Mouse (Mus musculus) hindbrain, embryonic 15.5 days (tissue): ENCODE results near the gene Olfr56. TPM values are rescaled to one million over a fixed set of nuclear protein-coding genes. Genes with fewer than 3 reads are reported as not detected.
"Not testable (repeated sequence)": the region's sequence is repeated elsewhere in the genome, so short reads cannot be mapped to it uniquely, and the experiment has no call there.

ENCODE experiments used
- ATAC-seq: fragments of 200-750 bp; cut with Nextera tagmentation; 2 replicates; pipeline ENCODE4 v1.8.0; 2017; ENCODE audit warnings: low read depth, moderate number of reproducible peaks, moderate TSS enrichment; ENCODE audit not compliant: low FRiP score
- H3K27ac ChIP-seq: fragments of 300-500 bp; sonication (generic); replicated peaks from 2 replicates; pipeline ENCODE4 v1.5.1; 2015; ENCODE audit warnings: mild to moderate bottlenecking, inconsistent platforms
- H3K27me3 ChIP-seq: fragments of 300-500 bp; sonication (generic); 2 replicates; pipeline ENCODE4 v1.6.1; 2015; ENCODE audit warnings: control low read depth, inconsistent platforms
- H3K36me3 ChIP-seq: fragments of 300-500 bp; sonication (generic); 2 replicates; pipeline ENCODE4 v1.6.1; 2015; ENCODE audit warnings: control low read depth, inconsistent platforms
- H3K4me1 ChIP-seq: fragments of 300-500 bp; sonication (generic); replicated peaks from 2 replicates; pipeline ENCODE4 v1.6.1; 2015; ENCODE audit warnings: control low read depth, inconsistent platforms
- H3K4me2 ChIP-seq: fragments of 300-500 bp; sonication (generic); 2 replicates; pipeline ENCODE4 v1.6.1; 2015; ENCODE audit warnings: moderate library complexity, mild to moderate bottlenecking, inconsistent platforms
- H3K4me3 ChIP-seq: fragments of 300-500 bp; sonication (generic); 2 replicates; pipeline ENCODE4 v1.5.1; 2015; ENCODE audit warnings: mild to moderate bottlenecking, inconsistent platforms
- H3K9ac ChIP-seq: fragments of 300-500 bp; sonication (generic); 2 replicates; pipeline ENCODE4 v1.6.1; 2015; ENCODE audit warnings: inconsistent platforms
- H3K9me3 ChIP-seq: fragments of 300-500 bp; sonication (generic); 2 replicates; pipeline ENCODE4 v1.6.1; 2016; ENCODE audit warnings: control low read depth, inconsistent platforms
- WGBS: fragments of 180-500 bp; shearing (Covaris S2); methylation state at CpG from one replicate; pipeline ENCODE4 v1.1.7; 2015; 5-methylcytosine and 5-hydroxymethylcytosine counted together
- polyA plus RNA-seq: library from polyadenylated mRNA; unstranded; fragments of >200 nt; fragmentation: Nextera tagmentation; extraction: Ambion mirVana; gene quantifications from 2 replicates; pipeline ENCODE4 v1.2.1, GENCODE M21; 2015

The Olfr56 gene
- polyA plus RNA-seq, 1 experiment from 2014 or later = not detected

- H3K27ac ChIP-seq, ATAC-seq, H3K9ac ChIP-seq, H3K36me3 ChIP-seq, H3K4me1 ChIP-seq, H3K9me3 ChIP-seq, H3K4me2 ChIP-seq, H3K27me3 ChIP-seq, H3K4me3 ChIP-seq: not testable (repeated sequence)
- 89% methylated on average over 5 of the region's 5 CpGs for WGBS
These were observed 85.2 kb downstream of the Olfr56 start, which contains the start of gene Tgtp2 for GRCm38 (mm10) chr11:49063713-49064469. Gene Tgtp2 (minus strand): TSS chr11:49064206.

- no peak overlapping the region for H3K4me3 ChIP-seq
These were observed 89.7 kb downstream of the Olfr56 start for GRCm38 (mm10) chr11:49068358-49068757.

GRCm38 (mm10) chr11:49076001-49076757 lies 97.5 kb downstream of the Olfr56 start, which contains the start of gene Ifi47:
Gene Ifi47 (plus strand): TSS chr11:49076587.
- not testable (repeated sequence) for H3K4me2 ChIP-seq, H3K36me3 ChIP-seq, H3K9me3 ChIP-seq, H3K9ac ChIP-seq, H3K4me3 ChIP-seq, H3K27me3 ChIP-seq, ATAC-seq, H3K4me1 ChIP-seq, H3K27ac ChIP-seq
- 86% methylated on average over 6 of the region's 6 CpGs for WGBS

More at GRCm38 (mm10) chr11:49068358-49068757, 89.7 kb downstream of the Olfr56 start:
- H3K9ac ChIP-seq = no peak overlapping the region
- no peaks in the 10 kb centered on the region for H3K4me1 ChIP-seq
- H3K9me3 ChIP-seq = no peaks in the 10 kb centered on the region
- H3K4me2 ChIP-seq = no peak overlapping the region
- WGBS = 93% methylated on average over 1 of the region's 1 CpGs
- no peaks in the 10 kb centered on the region for H3K27me3 ChIP-seq
- no peaks in the 10 kb centered on the region for H3K36me3 ChIP-seq
- ATAC-seq = no peak
- H3K27ac ChIP-seq = no peak overlapping the region

GRCm38 (mm10) chr11:49077012-49077411 lies 98.3 kb downstream of the Olfr56 start:
- no peaks in the 10 kb centered on the region for H3K27me3 ChIP-seq
- H3K36me3 ChIP-seq = no peaks in the 10 kb centered on the region
- H3K4me2 ChIP-seq = no peak overlapping the region
- H3K4me3 ChIP-seq = no peak overlapping the region
- no peak for ATAC-seq
- H3K9me3 ChIP-seq = no peaks in the 10 kb centered on the region
- no peak overlapping the region for H3K9ac ChIP-seq
- no peak overlapping the region for H3K27ac ChIP-seq
- 88% methylated on average over 1 of the region's 1 CpGs for WGBS
- H3K4me1 ChIP-seq = no peaks in the 10 kb centered on the region

GRCm38 (mm10) chr11:49078719-49079118 lies 100.0 kb downstream of the Olfr56 start:
- 92% methylated on average over 3 of the region's 3 CpGs for WGBS
- no peaks in the 10 kb centered on the region for H3K36me3 ChIP-seq
- no peaks in the 10 kb centered on the region for H3K9me3 ChIP-seq
- ATAC-seq = no peak
- H3K9ac ChIP-seq = no peak overlapping the region
- H3K4me2 ChIP-seq = no peak overlapping the region
- no peaks in the 10 kb centered on the region for H3K4me1 ChIP-seq
- no peak overlapping the region for H3K27ac ChIP-seq
- H3K27me3 ChIP-seq = no peaks in the 10 kb centered on the region
- no peak overlapping the region for H3K4me3 ChIP-seq

GRCm38 (mm10) chr11:49080636-49081035 lies 101.9 kb downstream of the Olfr56 start:
- no peaks in the 10 kb centered on the region for H3K27me3 ChIP-seq
- no peak for ATAC-seq
- H3K9me3 ChIP-seq = no peaks in the 10 kb centered on the region
- WGBS = 91% methylated on average over 1 of the region's 1 CpGs
- no peak overlapping the region for H3K4me3 ChIP-seq
- no peaks in the 10 kb centered on the region for H3K36me3 ChIP-seq
- H3K9ac ChIP-seq = no peak overlapping the region
- H3K4me2 ChIP-seq = no peak overlapping the region
- no peaks in the 10 kb centered on the region for H3K4me1 ChIP-seq
- no peak overlapping the region for H3K27ac ChIP-seq

- no peak for ATAC-seq
- H3K27ac ChIP-seq = no peak overlapping the region
- no peaks in the 10 kb centered on the region for H3K27me3 ChIP-seq
- 88% methylated on average over 4 of the region's 4 CpGs for WGBS
- no peaks in the 10 kb centered on the region for H3K4me1 ChIP-seq
- H3K9ac ChIP-seq = no peak overlapping the region
- no peak overlapping the region for H3K4me3 ChIP-seq
- H3K4me2 ChIP-seq = no peak overlapping the region
- H3K36me3 ChIP-seq = no peaks in the 10 kb centered on the region
- H3K9me3 ChIP-seq = no peaks in the 10 kb centered on the region
These were observed 102.7 kb downstream of the Olfr56 start for GRCm38 (mm10) chr11:49081356-49081755.

GRCm38 (mm10) chr11:49081886-49082285 lies 103.2 kb downstream of the Olfr56 start:
- no peaks in the 10 kb centered on the region for H3K4me1 ChIP-seq
- no peak overlapping the region for H3K4me3 ChIP-seq
- no peaks in the 10 kb centered on the region for H3K27me3 ChIP-seq
- no peak overlapping the region for H3K27ac ChIP-seq
- no peaks in the 10 kb centered on the region for H3K9me3 ChIP-seq
- no peak overlapping the region for H3K4me2 ChIP-seq
- 82% methylated on average over 3 of the region's 3 CpGs for WGBS
- no peak overlapping the region for H3K9ac ChIP-seq
- ATAC-seq = no peak
- H3K36me3 ChIP-seq = no peaks in the 10 kb centered on the region

GRCm38 (mm10) chr11:49083146-49083545 lies 104.5 kb downstream of the Olfr56 start:
- no peak for ATAC-seq
- WGBS = 92% methylated on average over 1 of the region's 1 CpGs

GRCm38 (mm10) chr11:49083808-49084207 lies 105.1 kb downstream of the Olfr56 start:
- H3K4me2 ChIP-seq = no peak overlapping the region
- 88% methylated on average over 3 of the region's 3 CpGs for WGBS
- no peak overlapping the region for H3K4me3 ChIP-seq
- H3K36me3 ChIP-seq = no peaks in the 10 kb centered on the region
- no peaks in the 10 kb centered on the region for H3K4me1 ChIP-seq
- no peak overlapping the region for H3K27ac ChIP-seq
- H3K27me3 ChIP-seq = no peaks in the 10 kb centered on the region
- ATAC-seq = no peak
- no peaks in the 10 kb centered on the region for H3K9me3 ChIP-seq
- no peak overlapping the region for H3K9ac ChIP-seq

More at GRCm38 (mm10) chr11:49083146-49083545, 104.5 kb downstream of the Olfr56 start:
- Histone ChIP-seq H3K4me3 (no peak overlapping the region), H3K36me3 (no peaks in the 10 kb centered on the region), H3K9ac (no peak overlapping the region), H3K27me3 (no peaks in the 10 kb centered on the region), H3K27ac (no peak overlapping the region), H3K4me1 (no peaks in the 10 kb centered on the region), H3K4me2 (no peak overlapping the region), H3K9me3 (no peaks in the 10 kb centered on the region)

GRCm38 (mm10) chr11:49084385-49084784 lies 105.7 kb downstream of the Olfr56 start:
- Histone ChIP-seq H3K9ac (no peak overlapping the region), H3K4me2 (no peak overlapping the region), H3K27me3 (no peaks in the 10 kb centered on the region), H3K9me3 (no peaks in the 10 kb centered on the region), H3K36me3 (no peaks in the 10 kb centered on the region), H3K4me1 (no peaks in the 10 kb centered on the region), H3K27ac (no peak overlapping the region), H3K4me3 (no peak overlapping the region)
- no peak for ATAC-seq
- WGBS = 92% methylated on average over 1 of the region's 1 CpGs

- no peaks in the 10 kb centered on the region for H3K27me3 ChIP-seq
- WGBS = 32% methylated on average over 3 of the region's 3 CpGs
- no peaks in the 10 kb centered on the region for H3K9me3 ChIP-seq
- H3K36me3 ChIP-seq = no peaks in the 10 kb centered on the region
- no peak for ATAC-seq
- H3K4me1 ChIP-seq = no peaks in the 10 kb centered on the region
- no peak overlapping the region for H3K4me3 ChIP-seq
- H3K4me2 ChIP-seq = no peak overlapping the region
- no peak overlapping the region for H3K9ac ChIP-seq
- H3K27ac ChIP-seq = no peak overlapping the region
These were observed 106.2 kb downstream of the Olfr56 start for GRCm38 (mm10) chr11:49084875-49085274.
